Mouse (Mus musculus): ENCODE measurements around the gene Gatc.
"Not testable (repeated sequence)": the region's sequence is repeated elsewhere in the genome, so short reads cannot be mapped to it uniquely, and the experiment has no call there.

Gene Gatc

GRCm38 (mm10) chr5:115330955-115331354, 10.0 kb downstream of the Gatc start:
- DNase-seq (ENCODE audit: low spot score in 2 of 2), result no peak

DNA sequence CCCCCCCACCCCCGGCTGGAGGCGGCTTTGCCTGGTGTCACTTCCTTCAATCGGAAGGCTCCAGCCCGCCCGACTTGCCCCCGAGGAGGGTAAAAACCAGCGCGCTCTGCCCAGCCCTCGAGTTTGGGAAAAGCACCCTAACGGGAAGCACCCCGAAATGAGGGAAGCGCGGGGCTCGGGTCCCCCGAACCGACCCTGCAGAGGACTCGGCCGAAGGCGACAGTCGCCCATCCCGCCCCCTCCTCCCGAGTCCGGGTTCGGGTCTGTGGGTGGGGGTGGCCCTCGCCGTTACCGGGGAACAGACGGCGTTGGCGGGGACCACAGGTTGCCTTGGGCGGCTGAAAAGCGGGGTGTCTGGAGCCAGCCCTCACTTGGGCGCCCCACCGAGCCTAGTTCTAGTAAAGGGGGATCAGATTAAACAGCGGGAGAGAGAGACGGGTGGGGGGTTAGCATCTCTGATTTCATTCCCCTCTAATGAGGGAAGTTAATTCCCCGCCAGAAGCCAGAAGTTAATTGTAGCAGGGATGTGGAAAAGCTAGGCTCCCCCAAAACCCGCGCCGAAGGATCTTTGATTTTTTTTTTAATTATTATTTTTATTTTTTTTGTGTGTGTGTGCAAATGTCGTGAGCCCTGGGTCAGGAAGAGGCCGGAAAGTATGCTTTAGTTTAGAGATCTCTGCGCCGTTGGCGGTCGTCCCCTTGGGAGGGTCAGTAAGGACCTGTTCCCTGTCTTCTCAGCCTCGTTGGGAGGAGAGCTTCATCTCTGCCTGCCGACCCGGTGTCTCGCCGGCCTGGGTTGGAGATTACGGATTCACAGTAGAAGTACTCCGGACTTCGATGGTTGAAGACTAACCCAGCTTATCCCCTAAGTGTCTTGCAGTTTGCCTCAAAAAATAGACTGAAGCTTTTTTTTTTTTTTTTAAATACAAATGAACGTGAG, 13.1 kb downstream of the Gatc start:
- DNase-seq (ENCODE audit: low spot score in 2 of 2), result peak; percentile 43 to 62

DNA sequence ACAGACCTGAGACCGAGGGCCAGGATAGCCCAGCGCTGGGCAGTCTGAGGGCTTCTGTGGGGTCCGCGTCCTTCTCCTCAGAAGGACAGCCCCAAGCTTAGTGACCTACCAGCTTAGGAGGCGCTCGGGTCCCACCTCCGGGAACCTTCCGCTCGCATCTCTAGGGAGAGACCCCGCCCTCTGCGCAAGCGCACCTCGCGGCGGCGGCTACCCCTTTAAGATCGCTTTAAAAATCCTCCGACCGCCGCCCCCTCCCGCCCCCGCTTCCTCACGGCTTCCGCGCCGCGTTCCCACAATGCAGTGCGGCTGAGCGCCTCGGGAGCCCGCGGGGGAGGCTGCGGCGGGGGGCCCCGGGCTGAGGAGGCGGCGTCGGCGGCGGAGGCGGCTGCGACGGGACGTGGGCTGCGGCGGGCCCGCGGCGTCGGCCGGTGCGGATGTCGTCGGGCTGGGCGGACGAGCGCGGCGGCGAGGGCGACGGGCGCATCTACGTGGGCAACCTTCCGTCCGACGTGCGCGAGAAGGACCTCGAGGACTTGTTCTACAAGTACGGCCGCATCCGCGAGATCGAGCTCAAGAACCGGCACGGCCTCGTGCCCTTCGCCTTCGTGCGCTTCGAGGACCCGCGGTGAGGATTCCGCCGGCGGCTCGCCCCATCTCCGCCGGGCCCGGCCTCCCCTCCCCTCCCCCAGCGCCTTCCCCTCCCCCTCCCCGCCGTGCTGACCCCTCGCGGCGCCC, 13.9 kb downstream of the Gatc start, which contains the start of gene Srsf9:
TSS of gene Srsf9 (plus strand) at position 303 of the 735 bp plus-strand sequence.
- DNase-seq (ENCODE audit: low spot score in 2 of 2), result peak; percentile 94 to 97

DNA sequence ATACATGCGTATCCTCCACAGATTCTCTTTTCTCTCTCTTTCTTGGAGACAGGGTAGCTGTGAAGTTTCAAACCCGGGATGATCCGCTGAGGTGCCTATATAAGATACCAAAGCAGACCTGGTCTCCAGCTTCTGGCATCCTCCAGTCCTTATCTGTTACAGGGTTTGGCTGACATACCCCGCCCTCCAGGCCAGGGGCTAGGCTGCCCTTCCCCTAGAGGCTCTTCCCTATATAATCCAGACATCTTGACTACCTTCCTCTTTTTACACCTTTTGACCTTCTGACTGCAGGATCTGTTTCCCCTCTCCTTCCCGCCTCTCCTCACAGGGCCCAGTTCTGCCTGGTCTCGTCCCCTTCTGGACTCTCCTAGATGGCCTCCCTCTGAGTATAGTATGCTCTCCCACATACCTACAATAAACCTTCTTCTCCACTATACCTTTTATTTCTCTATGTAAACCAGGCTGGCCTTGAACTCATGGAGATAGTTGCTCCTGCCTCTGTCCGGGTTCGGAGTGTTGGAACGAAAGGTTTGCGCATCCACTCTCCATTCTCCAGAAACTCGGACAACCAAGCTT, 14.6 kb downstream of the Gatc start:
- DNase-seq (ENCODE audit: low spot score in 2 of 2), result no peak

DNA sequence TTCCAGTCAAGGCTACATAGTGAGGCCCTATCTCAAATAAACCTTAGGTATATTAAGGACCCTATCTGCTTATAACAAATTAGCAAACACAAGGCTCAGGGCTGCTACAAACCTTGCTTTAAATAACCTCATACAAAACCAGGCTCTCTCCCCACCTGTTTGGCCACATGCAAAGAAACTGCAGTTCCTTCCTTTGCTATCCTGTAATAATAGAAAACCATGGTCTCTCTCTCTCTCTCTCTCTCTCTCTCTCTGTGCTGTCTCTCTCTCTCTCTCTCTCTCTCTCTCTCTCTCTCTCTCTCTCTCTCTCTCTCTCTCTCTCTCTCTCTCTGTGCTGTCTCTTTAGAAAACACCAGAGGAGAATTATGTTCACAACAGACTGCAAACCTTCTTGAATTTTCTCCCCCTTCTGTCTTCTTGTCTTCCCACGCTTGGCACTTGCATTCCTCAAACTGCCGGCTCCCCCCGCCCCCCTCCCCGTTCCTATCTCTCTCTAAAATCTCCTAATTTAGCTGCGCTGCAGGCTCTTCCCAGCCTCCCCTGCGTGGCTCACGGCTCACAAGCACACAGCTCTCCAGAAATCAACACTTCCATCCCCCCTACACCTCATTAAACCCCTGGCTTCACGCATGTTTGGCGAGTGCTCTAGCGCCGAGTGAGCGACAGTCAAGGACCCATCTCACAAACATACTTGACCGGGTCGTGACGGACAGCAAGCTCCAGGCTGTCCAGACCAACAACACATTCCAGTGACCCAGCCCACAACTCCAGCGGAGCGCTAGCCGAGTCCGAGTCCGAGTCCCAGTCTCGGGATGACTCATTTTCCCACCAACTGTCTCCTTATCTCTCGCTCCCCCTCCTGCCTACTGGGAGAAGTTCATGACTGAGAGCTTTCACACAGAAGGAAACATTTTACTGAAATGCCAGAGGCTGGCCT, 21.7 kb downstream of the Gatc start:
- DNase-seq (ENCODE audit: low spot score in 2 of 2), result peak; percentile 76 to 79

- no peak for DNase-seq (ENCODE audit: low spot score in 2 of 2)
Measured at GRCm38 (mm10) chr5:115317645-115318328, 23.2 kb downstream of the Gatc start.

- no peak for DNase-seq (ENCODE audit: low spot score in 2 of 2)
Measured at GRCm38 (mm10) chr5:115316968-115317644, 23.9 kb downstream of the Gatc start.

DNA sequence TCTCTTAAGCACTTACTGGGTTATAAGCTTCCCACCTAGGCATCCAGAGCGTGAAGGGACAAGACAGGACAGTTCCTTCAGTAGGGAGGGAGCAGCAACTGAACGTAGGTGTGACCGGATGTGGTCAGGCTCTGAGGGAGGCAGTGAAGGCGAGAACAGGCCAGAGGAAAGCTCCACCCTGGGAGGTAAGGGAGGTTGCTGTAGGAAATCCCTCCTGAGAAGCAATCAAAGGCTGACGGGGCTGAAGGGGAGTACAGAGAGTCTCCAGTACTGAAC, 27.4 kb downstream of the Gatc start:
- DNase-seq (ENCODE audit: low spot score in 2 of 2), result no peak

DNA sequence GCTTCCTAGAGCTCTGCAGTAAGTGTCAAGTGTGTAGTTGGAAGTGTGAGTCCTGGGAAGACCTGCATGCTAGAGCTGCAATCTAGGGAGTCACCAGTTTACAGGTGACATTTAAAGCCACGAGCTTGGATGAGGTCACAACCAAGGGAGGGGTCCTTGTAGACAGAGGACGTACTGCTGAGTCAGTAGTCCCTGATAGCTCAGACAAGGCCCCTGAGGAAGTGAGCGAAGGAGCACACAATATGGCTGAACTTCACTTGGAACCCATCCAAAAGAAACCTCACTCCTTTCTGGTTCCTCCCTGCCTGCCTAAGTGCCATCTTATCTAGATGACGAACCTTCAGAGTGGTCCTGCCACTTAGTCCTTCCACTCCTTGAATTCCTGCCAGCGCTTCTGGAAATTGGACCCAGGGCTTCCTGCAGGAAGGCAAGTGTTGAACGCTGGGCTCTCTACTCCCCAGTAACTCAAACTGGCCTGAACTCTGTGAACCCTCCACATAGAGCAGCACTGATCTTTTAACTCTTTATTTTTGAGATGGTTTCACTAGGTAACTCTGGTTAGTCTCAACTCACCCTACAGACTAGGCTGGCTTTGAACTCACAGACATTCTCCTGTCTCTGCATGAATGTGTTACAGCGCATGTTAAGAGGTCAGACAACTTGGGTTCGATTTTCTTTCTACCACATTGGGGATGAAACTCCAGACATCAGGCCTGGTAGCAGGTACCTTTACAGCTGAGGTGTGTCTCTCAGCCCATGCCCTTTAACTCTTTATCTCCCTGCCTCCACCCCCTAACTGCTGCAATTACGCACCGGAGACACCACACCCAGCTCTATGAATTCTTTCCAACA, 27.9 kb downstream of the Gatc start:
- DNase-seq (ENCODE audit: low spot score in 2 of 2), result no peak

- no peak for DNase-seq (ENCODE audit: low spot score in 2 of 2)
Measured at GRCm38 (mm10) chr5:115312354-115312753, 28.6 kb downstream of the Gatc start.

DNA sequence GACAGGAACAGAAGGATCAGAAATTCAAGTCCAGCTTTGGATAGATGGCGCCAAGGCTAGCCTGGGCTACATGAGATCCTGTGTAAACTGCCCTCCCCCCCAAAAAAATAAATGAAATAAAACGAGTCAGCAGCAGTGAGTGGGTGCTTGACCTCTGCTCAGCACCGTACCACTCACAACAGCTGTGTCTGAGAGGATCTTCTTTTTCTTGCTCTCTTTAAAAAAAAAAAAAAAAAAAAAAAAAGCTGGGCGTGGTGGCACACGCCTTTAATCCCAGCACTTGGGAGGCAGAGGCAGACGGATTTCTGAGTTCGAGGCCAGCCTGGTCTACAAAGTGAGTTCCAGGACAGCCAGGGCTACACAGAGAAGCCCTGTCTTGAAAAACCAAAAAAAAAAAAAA, 38.8 kb downstream of the Gatc start:
- not testable (repeated sequence) for DNase-seq (ENCODE audit: low spot score in 2 of 2)

DNA sequence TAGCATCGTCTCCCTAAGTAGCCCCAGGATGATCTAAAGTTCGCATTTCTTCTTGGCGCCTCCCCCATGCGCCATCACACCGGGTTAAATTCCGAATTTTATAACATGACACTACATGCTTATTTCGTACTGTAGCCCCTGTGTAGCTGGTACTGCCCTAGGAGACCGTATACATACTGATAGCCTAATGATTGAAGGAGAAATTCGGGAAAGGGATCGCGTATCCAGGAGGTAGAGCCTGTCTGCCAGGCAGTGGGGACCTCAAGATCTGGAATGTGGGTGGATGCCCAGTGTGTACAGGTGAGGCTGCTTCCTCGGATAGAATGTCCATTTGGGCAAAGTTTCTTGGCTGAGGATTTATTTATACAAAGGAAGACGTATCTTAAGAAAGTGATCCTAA, 39.4 kb downstream of the Gatc start:
- DNase-seq (ENCODE audit: low spot score in 2 of 2), result no peak

DNA sequence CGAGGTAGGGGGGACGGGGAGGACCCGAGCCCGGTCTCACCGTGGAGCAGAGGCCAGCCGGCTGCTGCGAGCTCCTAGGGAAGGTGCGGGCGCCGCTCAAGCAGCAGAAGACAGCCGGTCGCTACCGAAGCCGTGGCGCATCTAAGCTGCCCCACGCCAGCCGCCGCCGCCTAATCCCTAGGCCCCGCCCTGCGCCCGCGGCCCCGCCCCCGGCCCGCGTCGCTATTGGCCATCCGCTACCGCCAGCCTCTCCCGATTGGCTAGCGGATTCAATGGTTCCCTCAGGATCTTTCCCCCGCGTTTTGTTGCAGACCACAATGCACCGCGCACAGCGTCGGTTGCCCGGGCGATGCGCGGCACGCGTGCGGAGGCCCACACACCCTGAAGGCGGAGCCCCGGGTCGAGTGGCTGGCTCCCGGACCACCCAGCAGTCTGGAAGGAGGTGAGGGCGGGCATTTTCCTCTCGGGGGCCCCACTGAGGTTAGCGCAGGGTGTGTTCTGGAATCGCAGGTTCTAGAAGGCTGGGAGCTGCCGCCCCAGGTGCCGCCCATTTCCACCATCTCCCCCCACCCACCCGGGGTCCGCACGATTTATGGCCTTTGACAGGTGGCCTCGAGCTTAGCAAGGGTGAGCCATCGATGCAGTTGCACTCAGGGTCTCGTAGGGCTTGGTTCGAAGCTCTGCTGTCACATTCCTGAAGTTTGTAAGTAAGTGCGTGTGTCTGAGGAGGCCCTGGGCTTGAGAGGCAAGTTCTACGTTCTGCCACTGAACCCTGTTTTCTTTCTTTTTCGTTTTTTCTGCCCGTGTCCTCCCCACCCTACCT, 40.0 kb downstream of the Gatc start, which contains the start of gene Dynll1:
TSS of gene Dynll1 (minus strand) at position 208 of the 823 bp plus-strand sequence.
- DNase-seq (ENCODE audit: low spot score in 2 of 2), result peak; percentile 99 to 100

DNA sequence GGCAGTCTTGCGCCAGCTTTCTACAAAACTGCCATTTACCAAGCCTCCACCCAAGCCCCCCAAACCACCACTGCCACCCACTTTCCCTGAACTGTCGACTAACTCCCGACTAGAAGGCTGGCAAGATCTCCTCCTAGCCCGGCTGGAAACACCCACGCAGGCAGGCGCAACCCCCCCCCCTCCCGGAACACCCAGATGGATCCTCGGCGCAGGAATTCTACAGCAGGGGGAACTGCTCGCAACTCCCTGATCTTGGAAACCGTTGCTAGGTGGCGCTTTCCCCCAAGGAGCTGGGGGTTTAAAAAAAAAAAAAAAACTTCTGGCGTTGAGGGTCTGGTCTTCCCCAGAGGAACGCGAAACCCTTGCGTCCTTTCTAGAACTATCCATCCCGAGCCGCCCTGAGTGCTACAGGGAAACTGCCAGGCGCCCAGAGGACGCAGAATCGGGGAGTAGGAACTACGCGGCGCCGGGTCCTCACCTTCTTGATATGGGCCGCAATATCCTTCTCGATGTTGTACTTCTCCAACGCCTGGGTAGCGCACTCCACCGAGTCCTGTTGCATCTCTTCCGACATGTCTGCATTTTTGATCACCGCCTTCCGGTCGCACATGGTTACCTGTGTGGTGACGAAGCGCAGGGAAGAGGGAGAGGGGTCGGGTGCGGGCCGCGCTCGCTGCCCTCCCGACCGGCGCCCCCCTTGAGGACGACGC, 40.8 kb downstream of the Gatc start:
- peak; percentile 56 to 65 for DNase-seq (ENCODE audit: low spot score in 2 of 2)

DNA sequence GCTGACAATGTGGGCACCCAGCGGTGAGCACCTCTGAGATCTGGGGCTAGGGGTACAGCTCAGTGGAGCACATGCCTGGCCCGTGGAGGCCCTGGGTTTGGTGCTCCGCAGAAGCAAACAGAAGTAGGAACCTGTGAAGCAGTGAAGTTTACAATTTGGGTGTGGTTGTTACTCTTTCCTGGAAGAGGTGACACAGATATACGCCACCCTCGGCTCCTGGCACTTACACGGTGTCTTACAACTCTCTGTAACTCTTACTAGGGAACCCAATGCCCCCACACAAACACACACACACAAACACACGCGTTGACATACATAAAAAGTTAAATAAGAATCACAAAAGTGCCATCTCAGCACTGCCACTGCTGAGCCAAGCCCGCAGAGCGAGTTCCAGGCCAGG, 44.6 kb downstream of the Gatc start:
- no peak for DNase-seq (ENCODE audit: low spot score in 2 of 2)

- no peak for DNase-seq (ENCODE audit: low spot score in 2 of 2)
Measured at GRCm38 (mm10) chr5:115294173-115294572, 46.8 kb downstream of the Gatc start.

- DNase-seq (ENCODE audit: low spot score in 2 of 2), result no peak
Measured at GRCm38 (mm10) chr5:115284735-115285134, 56.2 kb downstream of the Gatc start.

All from urinary bladder, postnatal 4 days (tissue).